Mouse (Mus musculus) thymus, adult 2 months (tissue): ENCODE measurements around the gene Atp1b3.
"Not testable (repeated sequence)": the region's sequence is repeated elsewhere in the genome, so short reads cannot be mapped to it uniquely, and the experiment has no call there.

Experiments
- CTCF ChIP-seq: fragments of 200-500 bp; IDR thresholded peaks from 2 replicates; pipeline ENCODE4 v1.5.1; 2012; ENCODE audit warnings: mild to moderate bottlenecking, control low read depth, low read length, moderate library complexity, borderline replicate concordance; ENCODE audit not compliant: control insufficient read depth, poor library complexity, insufficient read depth; ENCODE audit errors: extremely low read depth
- POLR2A ChIP-seq: fragments of 200-500 bp; IDR thresholded peaks from 2 replicates; pipeline ENCODE4 v1.6.1; 2012; ENCODE audit warnings: mild to moderate bottlenecking, low read length, control low read depth, moderate library complexity; ENCODE audit not compliant: control insufficient read depth, poor library complexity, insufficient read depth; ENCODE audit errors: extremely low read depth

DNA sequence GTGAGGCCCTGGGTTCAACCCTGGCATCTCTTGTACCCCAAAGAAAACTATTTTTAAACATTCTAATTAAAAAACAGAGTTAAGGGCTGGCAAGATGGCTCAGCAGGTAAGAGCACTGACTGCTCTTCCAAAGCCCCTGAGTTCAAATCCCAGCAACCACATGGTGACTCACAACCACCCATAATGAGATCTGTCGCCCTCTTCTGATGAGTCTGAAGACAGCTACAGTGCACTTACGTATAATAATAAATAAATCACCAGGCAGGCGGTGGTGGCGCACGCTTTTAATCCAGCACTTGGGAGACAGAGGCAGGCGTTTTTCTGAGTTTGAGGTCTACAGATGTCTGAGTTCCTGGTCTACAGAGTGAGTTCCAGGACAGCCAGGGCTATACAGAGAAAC is 12.5 kb downstream of the Atp1b3 start:
- not testable (repeated sequence) for TF ChIP-seq CTCF, POLR2A
